Mouse (Mus musculus): ENCODE results near the gene Zfp972. TPM values are rescaled to one million over a fixed set of nuclear protein-coding genes. Genes with fewer than 3 reads are reported as not detected.
A peak's percentile ranks its signal among the peaks of the same experiment; 100 is the strongest.
"Not testable (repeated sequence)": the region's sequence is repeated elsewhere in the genome, so short reads cannot be mapped to it uniquely, and the experiment has no call there.

Zfp972 gene
- total RNA-seq (2021): 1 to 10 TPM in 1 of 2 experiments, under 1 TPM in 1; 0.96 to 2.0 TPM

DNA sequence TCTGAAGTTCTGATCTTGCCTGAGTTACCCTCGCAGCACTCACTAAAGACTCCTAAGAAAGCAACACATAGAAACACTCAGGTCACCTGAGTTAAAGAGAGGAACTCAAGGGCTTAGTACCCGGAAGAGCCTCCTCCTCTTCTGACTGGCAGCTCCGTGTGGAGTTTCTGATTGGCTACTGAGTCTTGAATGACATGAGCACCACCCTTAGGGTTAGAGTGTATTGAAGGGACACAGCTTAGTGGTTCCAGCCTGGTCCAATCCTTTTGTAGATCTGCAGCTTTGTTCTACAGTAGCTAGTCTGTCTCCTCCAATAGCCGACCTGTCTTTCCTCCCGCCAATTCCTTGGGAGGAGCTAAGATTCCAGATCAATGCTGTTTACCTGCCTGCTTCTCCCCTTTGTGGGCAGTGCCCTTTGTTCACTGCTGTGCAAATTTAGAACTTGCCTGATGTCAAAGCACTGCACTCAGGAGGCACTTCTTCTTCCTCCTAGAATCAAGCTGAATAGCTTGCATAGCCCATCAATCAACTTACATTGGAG lies at the start of gene Zfp972:
TSS of gene Zfp972 (minus strand) at position 51 of the 541 bp plus-strand sequence.
- DNase-seq (ENCODE audit: low spot score in 2 of 2); intact Hi-C loops (cut with DNase I): not testable (repeated sequence)

DNA sequence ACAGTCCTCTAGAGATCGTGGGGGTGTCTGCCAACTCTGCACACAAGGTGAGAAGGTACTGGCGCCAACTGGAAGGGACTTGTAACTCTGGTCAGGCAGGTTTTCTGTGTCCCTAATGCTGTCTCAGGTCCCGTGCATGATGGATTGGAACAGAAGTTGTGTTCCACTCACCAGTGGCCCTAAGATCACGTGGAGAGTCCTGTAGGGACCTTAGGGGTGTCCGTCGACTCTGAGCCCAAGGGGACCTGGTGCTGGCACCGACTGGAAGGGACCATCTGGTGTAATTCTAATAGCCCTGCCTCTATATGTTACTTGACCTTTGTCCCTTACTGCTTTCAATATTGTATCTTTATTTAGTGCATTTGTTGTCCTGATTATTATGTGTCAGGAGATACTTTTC lies 49.4 kb upstream of the Zfp972 start:
- intact Hi-C loops (cut with DNase I); DNase-seq (ENCODE audit: low spot score in 2 of 2): not testable (repeated sequence)

DNA sequence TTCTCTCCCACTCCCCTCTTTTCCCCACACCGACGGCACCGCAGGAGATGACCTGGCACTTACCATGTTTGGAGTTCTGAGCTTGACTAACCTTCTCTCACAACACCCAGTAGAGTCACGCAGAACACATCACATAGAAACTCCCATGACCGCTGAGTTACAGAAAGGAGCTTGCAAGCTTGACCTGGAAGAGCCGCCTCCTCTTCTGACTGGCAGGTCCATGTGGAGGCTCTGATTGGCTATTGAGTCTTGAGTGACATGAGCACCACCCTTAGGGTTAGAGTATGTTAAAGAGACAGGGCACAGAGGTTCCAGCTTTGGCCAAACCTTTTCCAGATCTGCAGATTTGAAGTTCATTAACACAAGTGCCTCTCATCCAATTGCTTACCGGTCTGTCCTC lies 31.7 kb upstream of the Zfp972 start, which contains the start of gene Gm14326:
TSS of gene Gm14326 (minus strand) at position 153 of the 400 bp plus-strand sequence.
- intact Hi-C loops (cut with DNase I): not testable (repeated sequence)
- DNase-seq (ENCODE audit: low spot score in 2 of 2): peak; percentile 85 to 97

DNA sequence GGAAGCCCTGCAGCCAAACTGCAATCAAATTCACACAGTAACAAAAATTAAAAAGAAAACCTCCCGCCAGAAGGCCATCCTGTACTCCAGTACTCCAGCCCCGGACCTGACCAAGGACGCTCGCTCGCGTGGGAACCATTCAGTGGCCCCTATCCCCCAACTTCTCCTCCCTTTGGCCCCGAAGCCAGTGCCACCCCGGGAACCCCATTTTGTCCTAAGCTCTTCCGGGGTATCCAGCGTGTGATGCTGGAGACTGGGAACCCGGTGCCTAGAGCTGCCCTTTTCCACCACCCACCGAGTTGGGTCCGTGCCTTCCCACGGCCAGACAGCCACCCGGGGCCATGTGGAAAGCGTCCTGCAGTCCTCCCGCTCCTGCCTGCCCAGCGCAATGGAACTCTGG lies 31.3 kb upstream of the Zfp972 start:
- peak; percentile 22 to 31 for DNase-seq (ENCODE audit: low spot score in 2 of 2)
- intact Hi-C loops (cut with DNase I): not testable (repeated sequence)

DNA sequence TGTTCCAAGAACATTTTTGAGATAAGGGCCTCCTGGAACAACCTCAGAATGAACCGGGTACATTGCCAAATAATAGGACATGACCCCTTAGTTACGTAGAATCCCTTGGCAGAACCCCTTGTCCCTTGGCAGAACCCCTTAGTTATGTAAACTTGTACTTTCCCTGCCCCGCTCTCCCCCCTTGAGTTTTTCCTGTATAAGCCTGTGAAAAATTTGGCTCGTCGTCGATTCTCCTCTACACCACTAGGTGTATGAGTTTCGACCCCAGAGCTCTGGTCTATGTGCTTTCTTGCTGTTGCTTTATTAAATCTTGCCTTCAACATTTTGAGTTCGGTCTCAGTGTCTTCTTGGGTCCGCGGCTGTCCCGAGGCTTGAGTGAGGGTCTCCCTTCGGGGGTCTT lies 22.1 kb downstream of the Zfp972 start:
- DNase-seq (ENCODE audit: low spot score in 2 of 2); intact Hi-C loops (cut with DNase I): not testable (repeated sequence)

DNA sequence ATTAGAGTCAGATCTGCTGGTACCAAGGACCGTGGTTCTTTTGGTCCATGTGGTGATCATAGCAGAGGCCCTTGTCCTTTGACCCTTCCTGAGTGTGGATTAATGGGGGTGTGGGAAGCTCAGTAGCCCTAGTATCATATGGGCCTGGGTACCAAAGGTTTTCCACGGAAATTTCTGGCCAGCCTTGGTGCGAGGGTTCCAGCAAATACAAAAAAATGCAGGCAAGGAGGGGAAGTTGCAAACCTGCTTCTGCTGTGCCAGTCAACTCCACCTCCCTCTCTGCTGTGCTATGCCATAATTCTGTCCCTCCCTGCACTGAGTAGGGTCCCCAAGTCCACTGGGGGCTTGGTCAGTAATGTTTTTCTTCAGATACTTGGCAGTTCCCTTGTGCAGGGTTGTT lies 27.2 kb downstream of the Zfp972 start:
- DNase-seq (ENCODE audit: low spot score in 2 of 2); intact Hi-C loops (cut with DNase I): not testable (repeated sequence)

DNA sequence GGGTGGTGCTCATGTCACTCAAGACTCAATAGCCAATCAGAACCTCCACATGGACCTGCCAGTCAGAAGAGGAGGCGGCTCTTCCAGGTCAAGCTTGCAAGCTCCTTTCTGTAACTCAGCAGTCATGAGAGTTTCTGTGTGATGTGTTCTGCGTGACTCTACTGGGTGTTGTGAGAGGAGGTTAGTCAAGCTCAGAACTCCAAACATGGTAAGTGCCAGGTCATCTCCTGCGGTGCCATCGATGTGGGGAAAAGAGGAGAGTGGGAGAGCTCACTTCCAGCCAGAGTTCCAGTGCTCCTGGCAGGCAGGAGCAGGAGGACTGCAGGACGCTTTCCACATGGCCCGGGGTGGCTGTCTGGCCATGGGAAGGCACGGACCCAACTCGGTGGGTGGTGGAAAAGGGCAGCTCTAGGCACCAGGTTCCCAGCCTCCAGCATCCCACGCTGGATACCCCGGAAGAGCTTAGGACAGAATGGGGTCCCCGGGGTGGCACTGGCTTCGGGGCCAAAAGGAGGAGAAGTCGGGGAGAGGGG lies 28.3 kb downstream of the Zfp972 start, which contains the start of gene Gm14327:
TSS of gene Gm14327 (plus strand) at position 51 of the 533 bp plus-strand sequence.
- intact Hi-C loops (cut with DNase I); DNase-seq (ENCODE audit: low spot score in 2 of 2): not testable (repeated sequence)

DNA sequence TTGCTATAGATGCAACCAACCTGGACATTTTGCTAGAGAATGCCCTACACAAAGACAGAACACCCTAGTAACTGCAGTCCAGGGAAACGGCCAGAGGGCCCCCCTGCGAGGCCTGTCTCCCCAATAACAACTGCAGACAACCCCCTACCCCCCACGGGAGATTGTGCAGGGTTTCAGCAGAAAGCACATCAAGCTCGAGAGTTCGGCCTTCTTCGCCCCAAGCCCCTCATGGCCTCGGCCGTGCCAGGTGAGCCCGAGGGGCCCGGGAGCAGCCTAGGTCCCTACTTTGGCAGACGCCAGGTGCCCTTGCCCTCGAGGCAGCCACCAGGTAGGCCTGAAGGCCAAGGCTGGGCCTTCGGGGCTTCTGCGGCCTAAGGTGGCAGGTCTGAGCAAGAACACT lies 37.7 kb downstream of the Zfp972 start:
- intact Hi-C loops (cut with DNase I); DNase-seq (ENCODE audit: low spot score in 2 of 2): not testable (repeated sequence)

DNA sequence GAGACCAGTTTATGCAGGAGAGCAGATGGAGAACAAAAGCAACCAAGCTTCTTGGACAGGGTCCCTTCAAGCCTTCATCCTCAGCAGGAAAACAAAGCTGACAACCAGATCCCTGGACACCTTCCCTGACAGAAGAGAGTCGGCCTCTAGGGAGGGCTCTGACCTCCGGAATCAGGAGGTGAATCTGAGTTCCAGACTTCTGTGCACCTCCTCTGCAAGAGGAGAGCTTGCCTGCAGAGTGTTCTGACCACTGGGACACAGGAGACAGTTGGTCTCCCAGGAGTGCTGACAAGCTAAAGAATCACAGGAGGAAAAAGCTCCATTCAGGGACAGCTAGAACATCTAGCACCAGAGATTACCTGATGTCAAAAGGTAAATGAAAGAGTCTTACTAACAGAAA lies 63.2 kb downstream of the Zfp972 start:
- DNase-seq (ENCODE audit: low spot score in 2 of 2); intact Hi-C loops (cut with DNase I): not testable (repeated sequence)

Other genes starting within 250 kb of the Zfp972 start
- gene Gm14322, start 166.3 kb downstream of the Zfp972 start, total RNA-seq (2021): 10 to 100 TPM; 29.8 to 35.8 TPM
- gene Gm14325, start 85.3 kb downstream of the Zfp972 start, total RNA-seq (2021): 100 to 1,000 TPM; 134 to 150 TPM
- 1 to 10 TPM; 5.5 to 6.5 TPM for gene Gm14327, start 28.5 kb downstream of the Zfp972 start, total RNA-seq (2021)
- 10 to 100 TPM; 47.4 to 54.2 TPM for gene Gm14326, start 31.7 kb upstream of the Zfp972 start, total RNA-seq (2021)
- 10 to 100 TPM; 20.2 to 23.6 TPM for gene Zfp971, start 97.7 kb upstream of the Zfp972 start, total RNA-seq (2021)
- gene Zfp931, start 152.9 kb upstream of the Zfp972 start, total RNA-seq (2021): 10 to 100 TPM; 22.6 to 23.7 TPM
- gene Phactr3, start 193.4 kb upstream of the Zfp972 start, total RNA-seq (2021): 100 to 1,000 TPM; 158 TPM

All from left cerebral cortex, postnatal 25 days (tissue).